Mouse (Mus musculus) neutrophil, adult 65 days (primary cell): ENCODE results near the gene Olfr1318. TPM values are rescaled to one million over a fixed set of nuclear protein-coding genes. Genes with fewer than 3 reads are reported as not detected.

Source experiments
- total RNA-seq: library from RNA; stranded (reverse); gene quantifications from 2 replicates; pipeline ENCODE4 v1.2.4, GENCODE M21; 2023

Olfr1318 gene
- total RNA-seq = not detected in 2 replicates

DNA sequence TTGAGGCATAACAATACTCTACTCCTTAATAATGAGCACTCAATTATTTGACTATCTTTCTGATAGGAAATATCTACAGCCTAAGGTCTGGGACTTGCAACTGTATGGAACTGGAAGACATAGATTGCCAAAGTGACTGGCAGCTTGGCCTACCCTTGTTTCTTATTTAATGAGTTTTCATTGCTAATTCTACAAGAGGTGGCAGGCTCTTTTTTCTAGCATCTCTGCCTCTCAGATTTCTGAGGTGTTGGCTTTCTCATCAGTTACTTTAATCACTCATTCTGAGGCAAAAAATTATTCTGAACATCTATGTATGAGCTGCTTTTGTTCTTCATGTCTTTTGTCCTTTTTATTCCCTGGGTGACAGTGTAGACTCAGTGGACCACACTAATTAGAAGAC lies at the start of gene Olfr1318:
Olfr1318 (plus strand) TSS at position 301 of the 400 bp plus-strand sequence.

DNA sequence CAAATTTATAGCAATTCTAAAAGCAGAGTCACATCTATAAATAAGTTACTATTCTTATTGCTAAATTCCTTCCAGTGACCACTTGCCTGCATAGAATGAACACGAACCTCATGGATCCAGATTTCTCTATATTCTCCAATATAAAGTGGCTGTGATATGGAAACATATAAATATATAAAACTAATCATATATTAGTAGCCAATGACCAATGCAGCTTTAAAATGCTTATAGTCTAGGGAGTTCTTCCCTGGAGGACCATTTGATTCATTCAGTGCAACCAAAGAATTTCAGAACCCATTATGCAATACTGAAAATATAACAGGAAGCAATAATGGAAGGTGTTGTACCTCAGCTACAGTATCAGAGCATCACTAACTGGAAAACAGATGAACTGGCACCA lies 38.7 kb upstream of the Olfr1318 start, which contains the start of gene Olfr1315-ps1:
Olfr1315-ps1 (minus strand) TSS at position 101 of the 400 bp plus-strand sequence.

DNA sequence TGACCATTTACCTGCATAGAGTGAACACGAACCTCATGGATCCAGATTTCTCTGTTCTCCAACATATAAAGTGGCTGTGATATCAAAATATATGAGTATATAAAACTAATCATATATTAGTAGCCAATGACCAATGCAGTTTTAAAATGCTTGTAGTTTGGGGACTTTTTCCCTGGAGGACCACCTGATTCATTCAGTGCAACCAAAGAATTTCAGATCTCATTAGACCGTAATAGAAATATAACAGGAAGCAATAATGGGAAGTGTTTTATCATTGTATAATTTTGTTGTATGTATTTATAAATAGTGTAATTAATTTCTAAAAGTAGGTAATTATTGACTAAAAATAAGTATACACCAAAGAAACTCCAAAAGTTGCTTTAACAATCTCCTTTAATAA lies 19.1 kb upstream of the Olfr1318 start, which contains the start of gene Olfr1316:
Olfr1316 (minus strand) TSS at position 101 of the 400 bp plus-strand sequence.

DNA sequence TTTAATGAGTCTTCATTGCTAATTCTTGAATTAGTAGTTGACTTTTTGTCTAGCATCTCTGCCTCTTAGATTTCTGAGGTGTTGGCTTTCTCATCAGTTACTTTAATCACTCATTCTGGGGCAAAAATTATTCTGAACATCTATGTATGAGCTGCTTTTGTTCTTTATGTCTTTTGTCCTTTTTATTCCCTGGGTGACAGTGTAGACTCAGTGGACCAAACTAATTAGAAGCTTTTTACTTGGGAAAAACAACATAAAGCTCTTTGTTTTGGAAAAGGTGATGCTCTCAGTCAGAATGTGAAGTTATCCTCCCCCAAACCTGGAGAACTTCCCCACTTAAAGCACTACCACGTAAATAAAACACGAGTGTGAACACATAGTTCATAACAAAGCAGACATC lies 14.0 kb upstream of the Olfr1318 start, which contains the start of gene Olfr1317:
Olfr1317 (plus strand) TSS at position 301 of the 400 bp plus-strand sequence.

Other genes with a start within 250 kb of the Olfr1318 start
- not detected in 2 replicates for gene Olfr1306, start 237.9 kb upstream of the Olfr1318 start, total RNA-seq
- gene Olfr1307, start 204.8 kb upstream of the Olfr1318 start, total RNA-seq = 0.06 and 0.09 TPM in 2 replicates
- gene Olfr1308, start 189.3 kb upstream of the Olfr1318 start, total RNA-seq = not detected in 2 replicates
- gene Olfr1309, start 163.9 kb upstream of the Olfr1318 start, total RNA-seq = not detected in 2 replicates
- not detected in 2 replicates for gene Olfr1310, start 141.5 kb upstream of the Olfr1318 start, total RNA-seq
- not detected in 2 replicates for gene Olfr1311, start 129.8 kb upstream of the Olfr1318 start, total RNA-seq
- gene Olfr1312, start 104.0 kb upstream of the Olfr1318 start, total RNA-seq = not detected in 2 replicates
- not detected in 2 replicates for gene Olfr1313, start 76.4 kb upstream of the Olfr1318 start, total RNA-seq
- gene Olfr1314, start 57.4 kb upstream of the Olfr1318 start, total RNA-seq = not detected in 2 replicates
- gene Olfr1315-ps1, start 38.8 kb upstream of the Olfr1318 start, total RNA-seq = not detected in 2 replicates
- not detected in 2 replicates for gene Olfr1316, start 19.2 kb upstream of the Olfr1318 start, total RNA-seq
- gene Olfr1317, start 13.9 kb upstream of the Olfr1318 start, total RNA-seq = not detected in 2 replicates
- 87.0 and 113 TPM in 2 replicates for gene Lpcat4, start 85.3 kb downstream of the Olfr1318 start, total RNA-seq
- gene Nutm1, start 105.1 kb downstream of the Olfr1318 start, total RNA-seq = not detected in 2 replicates
- 13.9 and 14.8 TPM in 2 replicates for gene Nop10, start 107.7 kb downstream of the Olfr1318 start, total RNA-seq
- gene Slc12a6, start 111.6 kb downstream of the Olfr1318 start, total RNA-seq = 187 and 220 TPM in 2 replicates
- gene Gm21985, start 112.1 kb downstream of the Olfr1318 start, total RNA-seq = not detected in 2 replicates
- 15.4 and 16.9 TPM in 2 replicates for gene Emc4, start 213.8 kb downstream of the Olfr1318 start, total RNA-seq
- 5.9 and 9.1 TPM in 2 replicates for gene Katnbl1, start 225.0 kb downstream of the Olfr1318 start, total RNA-seq